Mouse (Mus musculus): Measurements from ENCODE around the gene Vstm2l. TPM values are rescaled to one million over a fixed set of nuclear protein-coding genes. Genes with fewer than 3 reads are reported as not detected.

The Vstm2l gene
- polyA plus RNA-seq, 1 experiment from 2014 or later = 4.5 TPM

- 4% methylated on average over 7 of the region's 7 CpGs for WGBS
- Histone ChIP-seq H3K27ac (ENCODE audit: low read depth, low read length) (peak overlapping the region; percentile 54; the same call in 1 of the 2 replicates), H3K4me2 (replicated peaks; ENCODE audit: low read depth, low read length) (no peak overlapping the region), H3K9ac (ENCODE audit: low read depth, low read length) (no peak overlapping the region), H3K4me1 (replicated peaks; ENCODE audit: control insufficient read depth, insufficient read depth, low read length) (0 out of 2 replicates have a peak, but pooled peaks cover 2% of the 10 kb centered on the region), H3K4me3 (ENCODE audit: low read depth, low read length) (no peak overlapping the region), H3K27me3 (ENCODE audit: control insufficient read depth, insufficient read depth, low read length) (no peaks in the 10 kb centered on the region), H3K36me3 (ENCODE audit: control insufficient read depth, insufficient read depth, low read length) (no peaks in the 10 kb centered on the region), H3K9me3 (ENCODE audit: control insufficient read depth, low read length) (no peaks in the 10 kb centered on the region)
- DNase-seq (ENCODE audit: low spot score) (peak; percentile 30), ATAC-seq (ENCODE audit: low FRiP score) (no peak)
These were observed 9.0 kb downstream of the Vstm2l start for GRCm38 (mm10) chr2:157923406-157923805.

GRCm38 (mm10) chr2:157924504-157924903 lies 10.1 kb downstream of the Vstm2l start:
- ATAC-seq (ENCODE audit: low FRiP score) (no peak), DNase-seq (ENCODE audit: low spot score) (no peak)
- Histone ChIP-seq H3K4me1 (replicated peaks; ENCODE audit: control insufficient read depth, insufficient read depth, low read length) (0 out of 2 replicates have a peak, but pooled peaks cover 2% of the 10 kb centered on the region), H3K4me2 (replicated peaks; ENCODE audit: low read depth, low read length) (no peak overlapping the region), H3K27me3 (ENCODE audit: control insufficient read depth, insufficient read depth, low read length) (no peaks in the 10 kb centered on the region), H3K36me3 (ENCODE audit: control insufficient read depth, insufficient read depth, low read length) (no peaks in the 10 kb centered on the region), H3K27ac (ENCODE audit: low read depth, low read length) (no peak overlapping the region), H3K9me3 (ENCODE audit: control insufficient read depth, low read length) (no peaks in the 10 kb centered on the region), H3K4me3 (ENCODE audit: low read depth, low read length) (no peak overlapping the region), H3K9ac (ENCODE audit: low read depth, low read length) (no peak overlapping the region)
- WGBS = 70% methylated on average over 5 of the region's 5 CpGs

GRCm38 (mm10) chr2:157926502-157926901 lies 12.0 kb downstream of the Vstm2l start:
- H3K27ac ChIP-seq (ENCODE audit: low read depth, low read length) = no peak overlapping the region
- H3K36me3 ChIP-seq (ENCODE audit: control insufficient read depth, insufficient read depth, low read length) = no peaks in the 10 kb centered on the region
- WGBS = 61% methylated on average over 7 of the region's 7 CpGs
- no peaks in the 10 kb centered on the region for H3K9me3 ChIP-seq (ENCODE audit: control insufficient read depth, low read length)
- no peak overlapping the region for H3K4me3 ChIP-seq (ENCODE audit: low read depth, low read length)
- DNase-seq (ENCODE audit: low spot score) (no peak), ATAC-seq (ENCODE audit: low FRiP score) (no peak)
- H3K27me3 ChIP-seq (ENCODE audit: control insufficient read depth, insufficient read depth, low read length) = no peaks in the 10 kb centered on the region
- no peak overlapping the region for H3K9ac ChIP-seq (ENCODE audit: low read depth, low read length)
- 0 out of 2 replicates have a peak, but pooled peaks cover 2% of the 10 kb centered on the region for H3K4me1 ChIP-seq (replicated peaks; ENCODE audit: control insufficient read depth, insufficient read depth, low read length)
- no peak overlapping the region for H3K4me2 ChIP-seq (replicated peaks; ENCODE audit: low read depth, low read length)

GRCm38 (mm10) chr2:157926927-157927326 lies 12.5 kb downstream of the Vstm2l start:
- Histone ChIP-seq H3K9me3 (ENCODE audit: control insufficient read depth, low read length) (no peaks in the 10 kb centered on the region), H3K4me3 (ENCODE audit: low read depth, low read length) (no peak overlapping the region), H3K9ac (ENCODE audit: low read depth, low read length) (no peak overlapping the region), H3K36me3 (ENCODE audit: control insufficient read depth, insufficient read depth, low read length) (no peaks in the 10 kb centered on the region), H3K4me2 (replicated peaks; ENCODE audit: low read depth, low read length) (no peak overlapping the region), H3K27ac (ENCODE audit: low read depth, low read length) (no peak overlapping the region), H3K4me1 (replicated peaks; ENCODE audit: control insufficient read depth, insufficient read depth, low read length) (0 out of 2 replicates have a peak, but pooled peaks cover 2% of the 10 kb centered on the region), H3K27me3 (ENCODE audit: control insufficient read depth, insufficient read depth, low read length) (no peaks in the 10 kb centered on the region)
- DNase-seq (ENCODE audit: low spot score) (no peak), ATAC-seq (ENCODE audit: low FRiP score) (no peak)
- WGBS = 78% methylated on average over 3 of the region's 3 CpGs

GRCm38 (mm10) chr2:157927397-157927796 lies 12.9 kb downstream of the Vstm2l start:
- ATAC-seq (ENCODE audit: low FRiP score) (no peak), DNase-seq (ENCODE audit: low spot score) (no peak)
- Histone ChIP-seq H3K4me1 (replicated peaks; ENCODE audit: control insufficient read depth, insufficient read depth, low read length) (0 out of 2 replicates have a peak, but pooled peaks cover 2% of the 10 kb centered on the region), H3K4me2 (replicated peaks; ENCODE audit: low read depth, low read length) (no peak overlapping the region), H3K27me3 (ENCODE audit: control insufficient read depth, insufficient read depth, low read length) (no peaks in the 10 kb centered on the region), H3K27ac (ENCODE audit: low read depth, low read length) (no peak overlapping the region), H3K9me3 (ENCODE audit: control insufficient read depth, low read length) (no peaks in the 10 kb centered on the region), H3K9ac (ENCODE audit: low read depth, low read length) (no peak overlapping the region), H3K4me3 (ENCODE audit: low read depth, low read length) (no peak overlapping the region), H3K36me3 (ENCODE audit: control insufficient read depth, insufficient read depth, low read length) (no peaks in the 10 kb centered on the region)
- 50% methylated on average over 20 of the region's 20 CpGs for WGBS

GRCm38 (mm10) chr2:157927815-157928214 lies 13.4 kb downstream of the Vstm2l start:
- Histone ChIP-seq H3K27ac (ENCODE audit: low read depth, low read length) (no peak overlapping the region), H3K4me1 (replicated peaks; ENCODE audit: control insufficient read depth, insufficient read depth, low read length) (0 out of 2 replicates have a peak, but pooled peaks cover 2% of the 10 kb centered on the region), H3K4me3 (ENCODE audit: low read depth, low read length) (no peak overlapping the region), H3K36me3 (ENCODE audit: control insufficient read depth, insufficient read depth, low read length) (no peaks in the 10 kb centered on the region), H3K9me3 (ENCODE audit: control insufficient read depth, low read length) (no peaks in the 10 kb centered on the region), H3K4me2 (replicated peaks; ENCODE audit: low read depth, low read length) (no peak overlapping the region), H3K27me3 (ENCODE audit: control insufficient read depth, insufficient read depth, low read length) (no peaks in the 10 kb centered on the region), H3K9ac (ENCODE audit: low read depth, low read length) (no peak overlapping the region)
- WGBS = 28% methylated on average over 2 of the region's 2 CpGs
- ATAC-seq (ENCODE audit: low FRiP score) = peak; percentile 23; the same call in 1 of the 2 replicates
- DNase-seq (ENCODE audit: low spot score) = no peak

GRCm38 (mm10) chr2:157932655-157933054 lies 18.2 kb downstream of the Vstm2l start:
- no peak overlapping the region for H3K4me3 ChIP-seq (ENCODE audit: low read depth, low read length)
- H3K9me3 ChIP-seq (ENCODE audit: control insufficient read depth, low read length) = no peaks in the 10 kb centered on the region
- no peak for DNase-seq (ENCODE audit: low spot score)
- H3K36me3 ChIP-seq (ENCODE audit: control insufficient read depth, insufficient read depth, low read length) = no peaks in the 10 kb centered on the region
- no peak overlapping the region for H3K9ac ChIP-seq (ENCODE audit: low read depth, low read length)
- WGBS = 77% methylated on average over 4 of the region's 4 CpGs
- H3K27ac ChIP-seq (ENCODE audit: low read depth, low read length) = no peak overlapping the region
- 0 out of 2 replicates have a peak, but pooled peaks cover 2% of the 10 kb centered on the region for H3K27me3 ChIP-seq (ENCODE audit: control insufficient read depth, insufficient read depth, low read length)
- H3K4me1 ChIP-seq (replicated peaks; ENCODE audit: control insufficient read depth, insufficient read depth, low read length) = no peaks in the 10 kb centered on the region
- no peak overlapping the region for H3K4me2 ChIP-seq (replicated peaks; ENCODE audit: low read depth, low read length)
- no peak for ATAC-seq (ENCODE audit: low FRiP score)

- H3K27me3 ChIP-seq (ENCODE audit: control insufficient read depth, insufficient read depth, low read length) = peaks cover 17% of the 10 kb centered on the region
- H3K27ac ChIP-seq (ENCODE audit: low read depth, low read length) = no peak overlapping the region
- H3K4me3 ChIP-seq (ENCODE audit: low read depth, low read length) = no peak overlapping the region
- no peaks in the 10 kb centered on the region for H3K9me3 ChIP-seq (ENCODE audit: control insufficient read depth, low read length)
- no peak overlapping the region for H3K9ac ChIP-seq (ENCODE audit: low read depth, low read length)
- WGBS = 73% methylated on average over 11 of the region's 11 CpGs
- no peak overlapping the region for H3K4me2 ChIP-seq (replicated peaks; ENCODE audit: low read depth, low read length)
- DNase-seq (ENCODE audit: low spot score) (no peak), ATAC-seq (ENCODE audit: low FRiP score) (no peak)
- no peaks in the 10 kb centered on the region; the same call in 1 of the 2 replicates for H3K4me1 ChIP-seq (replicated peaks; ENCODE audit: control insufficient read depth, insufficient read depth, low read length)
- no peaks in the 10 kb centered on the region for H3K36me3 ChIP-seq (ENCODE audit: control insufficient read depth, insufficient read depth, low read length)
These were observed 21.2 kb downstream of the Vstm2l start for GRCm38 (mm10) chr2:157935444-157936171.

GRCm38 (mm10) chr2:157936676-157937075 lies 22.2 kb downstream of the Vstm2l start:
- Histone ChIP-seq H3K4me3 (ENCODE audit: low read depth, low read length) (no peak overlapping the region), H3K36me3 (ENCODE audit: control insufficient read depth, insufficient read depth, low read length) (no peaks in the 10 kb centered on the region), H3K27me3 (ENCODE audit: control insufficient read depth, insufficient read depth, low read length) (peaks cover 19% of the 10 kb centered on the region), H3K27ac (ENCODE audit: low read depth, low read length) (no peak overlapping the region), H3K9ac (ENCODE audit: low read depth, low read length) (no peak overlapping the region), H3K9me3 (ENCODE audit: control insufficient read depth, low read length) (no peaks in the 10 kb centered on the region), H3K4me2 (replicated peaks; ENCODE audit: low read depth, low read length) (no peak overlapping the region), H3K4me1 (replicated peaks; ENCODE audit: control insufficient read depth, insufficient read depth, low read length) (peaks cover 5% of the 10 kb centered on the region)
- ATAC-seq (ENCODE audit: low FRiP score) = no peak
- DNase-seq (ENCODE audit: low spot score) = no peak
- WGBS = 81% methylated on average over 4 of the region's 4 CpGs

Measured in hindbrain, embryonic 11.5 days (tissue).